Mouse (Mus musculus) NIH3T3 (cell line): Measurements from ENCODE around the gene Adamts4.
A peak's percentile ranks its signal among the peaks of the same experiment; 100 is the strongest.

Experiments
- DNase-seq: peaks from one replicate; pipeline ENCODE4 v3.0.0-alpha.2; 2012; ENCODE audit warnings: low read depth

The Adamts4 gene

DNA sequence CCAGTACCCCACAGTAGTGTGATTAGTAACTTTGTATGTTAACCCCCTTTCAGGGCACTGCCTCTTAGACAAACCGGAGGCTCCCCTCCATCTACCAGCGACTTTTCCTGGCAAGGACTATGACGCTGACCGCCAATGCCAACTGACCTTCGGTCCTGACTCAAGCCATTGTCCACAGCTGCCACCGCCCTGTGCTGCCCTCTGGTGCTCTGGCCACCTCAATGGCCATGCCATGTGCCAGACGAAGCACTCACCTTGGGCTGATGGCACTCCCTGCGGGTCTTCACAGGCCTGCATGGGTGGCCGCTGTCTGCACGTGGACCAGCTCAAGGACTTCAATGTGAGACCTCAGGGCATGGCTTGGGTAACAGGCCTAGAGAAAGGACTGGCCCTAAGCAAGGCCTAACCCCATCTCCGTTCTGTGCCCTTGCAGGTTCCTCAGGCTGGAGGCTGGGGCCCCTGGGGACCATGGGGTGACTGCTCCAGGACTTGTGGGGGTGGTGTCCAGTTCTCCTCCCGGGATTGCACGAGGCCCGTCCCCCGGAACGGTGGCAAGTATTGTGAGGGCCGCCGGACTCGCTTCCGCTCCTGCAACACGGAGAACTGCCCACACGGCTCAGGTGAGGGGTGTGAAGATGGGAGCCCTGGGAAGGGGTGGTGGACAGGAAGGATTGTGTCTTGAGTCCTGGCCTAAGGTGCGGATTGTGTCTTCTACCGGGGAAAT is 6.0 kb downstream of the Adamts4 start:
- DNase-seq = no peak

DNA sequence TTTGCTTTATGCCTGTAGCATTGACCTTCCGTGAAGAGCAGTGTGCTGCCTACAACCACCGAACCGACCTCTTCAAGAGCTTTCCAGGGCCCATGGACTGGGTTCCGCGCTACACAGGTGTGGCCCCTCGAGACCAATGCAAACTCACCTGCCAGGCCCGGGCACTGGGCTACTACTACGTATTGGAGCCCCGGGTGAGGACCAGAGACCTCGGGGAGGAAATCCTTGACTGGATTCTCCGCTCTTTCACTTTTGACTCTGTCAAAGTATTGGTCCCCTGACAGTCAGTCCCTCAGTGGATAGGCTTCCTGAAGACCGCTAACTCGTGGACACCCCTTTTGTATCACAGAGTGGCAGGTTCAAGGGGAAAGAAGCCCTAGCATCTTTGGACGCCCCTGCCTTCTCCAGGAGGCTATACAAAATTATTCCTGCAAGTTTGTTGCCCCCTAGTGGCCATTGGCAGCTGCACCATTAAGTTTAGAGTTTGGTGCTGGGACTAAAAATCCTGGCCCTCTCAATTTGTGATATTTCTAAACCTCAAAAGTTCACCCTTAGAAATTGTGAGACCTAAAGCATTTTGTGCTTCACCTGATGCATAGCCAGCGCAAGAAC is 6.8 kb downstream of the Adamts4 start:
- DNase-seq = peak; percentile 91

DNA sequence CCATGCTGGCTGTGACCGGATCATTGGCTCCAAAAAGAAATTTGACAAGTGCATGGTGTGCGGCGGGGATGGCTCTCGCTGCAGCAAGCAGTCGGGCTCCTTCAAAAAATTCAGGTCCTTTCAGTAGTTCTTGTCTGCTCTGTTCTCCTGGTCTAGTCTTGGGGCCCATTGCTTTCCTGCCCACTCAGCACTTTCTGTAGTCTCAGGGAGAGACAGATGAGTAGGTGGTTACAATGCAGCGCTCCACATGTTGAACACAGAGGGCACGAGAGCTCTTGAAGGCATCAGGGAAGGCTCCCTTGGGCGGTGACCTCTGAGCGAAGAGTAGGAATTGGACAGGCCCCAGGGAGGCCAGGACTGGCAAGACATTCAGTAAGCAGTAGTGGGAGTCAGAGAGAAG is 7.6 kb downstream of the Adamts4 start:
- no peak for DNase-seq

DNA sequence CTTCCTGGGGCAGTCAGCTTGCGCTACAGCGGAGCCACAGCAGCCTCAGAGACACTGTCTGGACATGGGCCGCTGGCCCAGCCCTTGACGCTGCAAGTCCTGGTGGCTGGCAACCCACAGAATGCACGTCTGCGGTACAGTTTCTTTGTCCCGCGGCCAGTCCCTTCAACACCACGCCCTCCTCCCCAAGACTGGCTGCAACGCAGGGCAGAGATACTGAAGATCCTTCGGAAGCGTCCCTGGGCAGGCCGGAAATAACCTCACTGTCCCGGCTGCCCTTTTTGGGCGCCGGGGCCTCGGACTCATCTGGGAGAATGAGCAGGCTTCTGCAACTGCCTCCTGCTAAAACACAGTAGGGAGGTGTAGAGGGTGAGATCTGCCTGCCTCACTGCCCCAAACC is 8.7 kb downstream of the Adamts4 start:
- no peak for DNase-seq

DNA sequence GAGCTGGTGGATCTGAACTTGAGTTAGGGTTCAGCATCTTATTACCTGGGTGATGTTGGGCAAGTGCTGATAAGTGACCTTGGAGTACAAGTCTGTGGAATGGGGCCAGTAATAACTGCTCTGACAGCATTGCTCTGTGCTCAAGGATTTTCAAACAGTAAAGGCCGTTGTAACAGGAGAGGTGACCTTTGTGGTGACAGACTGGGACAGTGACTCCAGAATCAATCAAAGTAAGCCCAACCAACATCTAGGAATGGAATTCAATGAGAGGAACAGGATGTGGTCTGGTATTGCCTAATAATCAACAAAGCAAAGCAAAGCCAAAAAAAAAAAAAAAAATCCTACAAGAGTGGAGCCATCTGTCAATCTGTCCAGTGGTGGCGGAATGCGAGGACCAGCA is 10.1 kb downstream of the Adamts4 start:
- no peak for DNase-seq

DNA sequence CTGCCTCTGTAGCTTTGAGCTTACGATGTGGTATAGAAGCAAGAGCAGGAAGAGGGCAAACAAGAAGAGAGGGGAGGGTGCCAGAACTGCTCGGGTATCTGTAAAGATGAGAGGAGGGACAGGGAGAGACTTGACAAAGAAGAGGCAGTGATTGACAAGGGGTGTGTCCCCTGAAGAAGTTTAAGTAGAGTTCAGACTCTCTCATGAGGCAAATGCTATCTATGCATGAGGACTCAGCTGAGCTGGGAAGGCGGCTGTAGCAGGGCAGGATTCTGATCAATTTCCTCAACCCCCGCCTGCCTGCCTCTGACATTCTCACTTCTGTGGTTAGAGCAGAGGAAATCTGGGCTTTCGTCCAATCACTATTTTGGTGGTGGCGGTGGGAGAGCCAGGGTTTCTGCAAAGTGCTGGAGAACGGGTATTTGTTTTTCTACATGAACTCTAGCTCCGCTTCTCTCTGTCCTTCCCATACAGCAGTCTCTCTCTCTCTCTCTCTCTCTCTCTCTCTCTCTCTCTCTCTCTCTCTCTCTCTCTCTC is 12.4 kb downstream of the Adamts4 start:
- DNase-seq = peak; percentile 95

DNA sequence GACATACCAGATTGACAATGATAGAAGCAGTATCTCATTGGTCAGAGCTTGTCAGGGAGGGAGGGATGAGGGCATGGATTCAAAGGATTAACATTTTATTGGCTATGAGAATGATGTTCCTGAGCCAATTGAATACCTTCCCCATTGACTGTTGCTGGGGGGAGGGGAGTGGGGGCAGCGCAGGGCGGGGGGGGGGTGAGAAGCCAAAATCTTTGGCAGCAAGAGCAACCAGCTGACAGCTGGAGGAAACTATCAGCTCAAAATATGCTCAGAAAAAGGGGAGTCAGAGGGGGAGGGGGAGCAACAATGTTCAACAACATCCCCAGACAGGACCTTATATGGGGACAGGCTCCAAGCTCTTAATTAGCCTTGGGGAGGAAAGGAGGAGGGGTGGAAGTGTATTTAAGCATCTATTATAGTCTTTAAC is 13.0 kb downstream of the Adamts4 start:
- peak; percentile 91 for DNase-seq

DNA sequence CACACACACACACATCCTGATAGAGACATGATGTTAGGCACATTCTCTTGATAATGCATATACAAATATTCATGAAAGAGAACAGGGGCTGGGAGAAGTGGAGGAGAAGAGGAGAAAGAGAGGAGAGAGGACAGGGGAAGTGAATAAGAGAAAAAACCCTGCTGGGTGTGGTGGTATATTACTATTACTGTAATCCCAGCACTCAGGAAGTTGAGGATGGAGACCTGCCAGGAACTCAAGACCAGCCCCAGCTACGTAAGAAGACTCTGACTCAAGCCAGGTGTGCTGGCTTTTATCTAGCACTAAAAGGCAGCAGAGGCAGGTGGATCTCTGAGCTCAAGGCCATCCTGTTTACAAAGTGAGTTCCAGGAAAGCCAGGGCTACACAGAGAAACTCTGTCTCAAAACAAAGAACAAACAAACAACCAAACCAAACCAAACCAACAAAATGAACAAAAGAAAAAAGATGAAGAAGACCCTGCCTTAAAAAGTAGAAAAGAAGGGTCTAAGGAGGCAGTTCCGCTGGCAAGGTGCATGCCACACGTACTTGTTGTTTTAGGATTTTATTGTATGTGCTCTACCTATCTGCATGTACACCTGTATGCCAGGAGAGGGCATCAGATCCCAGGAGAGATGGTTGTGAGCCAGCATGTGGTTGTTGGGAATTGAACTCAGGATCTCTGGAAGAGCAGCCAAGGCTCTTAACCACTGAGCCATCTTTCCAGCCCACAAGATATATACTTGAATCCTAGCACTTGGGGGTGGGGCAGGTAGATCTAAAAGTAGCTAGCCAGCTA is 13.6 kb downstream of the Adamts4 start:
- peak; percentile 73 for DNase-seq

DNA sequence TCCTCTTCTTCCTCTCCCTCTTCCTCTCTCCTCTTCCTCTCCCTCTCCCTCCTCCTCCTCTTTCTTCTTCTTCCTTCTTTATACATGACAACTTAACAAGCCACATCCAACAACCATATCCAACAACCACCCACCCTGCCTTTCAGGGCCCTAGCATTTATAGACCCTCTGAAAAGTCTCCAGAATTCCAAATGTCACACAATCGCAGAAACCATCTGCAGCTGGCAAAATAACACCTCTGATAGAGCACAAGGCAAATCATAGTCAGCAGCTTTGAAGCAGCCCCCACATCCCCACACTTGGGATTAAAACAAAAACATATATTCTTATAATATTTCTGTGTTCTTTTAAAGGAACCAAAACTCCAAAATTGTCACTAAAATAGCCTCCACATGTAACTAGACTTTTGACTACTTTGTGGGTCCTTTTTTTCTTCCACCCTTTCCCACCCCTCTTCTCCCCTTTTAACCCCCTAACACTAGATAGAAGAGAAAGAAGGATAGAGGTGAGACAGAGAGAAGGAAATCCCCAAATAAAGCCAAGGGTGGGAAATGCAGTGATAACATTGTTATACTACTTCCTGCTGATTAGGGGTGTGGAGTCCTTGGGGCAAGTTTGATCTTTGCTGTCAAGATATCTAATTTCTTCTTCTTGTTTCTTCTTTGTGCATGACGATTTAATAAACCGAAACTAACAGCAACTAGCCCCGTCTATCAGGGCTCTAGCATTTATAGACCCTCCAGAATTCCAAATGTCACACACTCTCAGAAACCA is 15.9 kb downstream of the Adamts4 start:
- no peak for DNase-seq

DNA sequence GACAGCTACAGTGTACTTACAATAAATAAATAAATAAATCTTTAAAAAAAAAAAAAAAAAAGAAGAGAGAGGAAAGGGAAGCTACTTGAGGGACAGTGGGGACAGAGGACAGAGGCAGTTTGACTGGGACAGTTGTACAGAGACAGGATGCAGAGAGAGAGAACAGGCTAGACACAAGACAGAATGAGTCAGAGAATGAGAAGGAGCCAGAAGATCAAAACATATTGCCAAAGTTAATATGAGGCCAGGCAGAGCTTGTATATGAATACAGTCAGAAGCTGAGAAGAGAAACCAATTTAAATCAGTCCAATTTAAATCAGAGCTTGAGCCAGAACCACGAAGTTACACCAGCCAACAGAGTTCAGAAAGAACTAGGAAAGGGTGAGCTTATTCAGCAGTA is 18.1 kb downstream of the Adamts4 start:
- DNase-seq = peak; percentile 69

DNA sequence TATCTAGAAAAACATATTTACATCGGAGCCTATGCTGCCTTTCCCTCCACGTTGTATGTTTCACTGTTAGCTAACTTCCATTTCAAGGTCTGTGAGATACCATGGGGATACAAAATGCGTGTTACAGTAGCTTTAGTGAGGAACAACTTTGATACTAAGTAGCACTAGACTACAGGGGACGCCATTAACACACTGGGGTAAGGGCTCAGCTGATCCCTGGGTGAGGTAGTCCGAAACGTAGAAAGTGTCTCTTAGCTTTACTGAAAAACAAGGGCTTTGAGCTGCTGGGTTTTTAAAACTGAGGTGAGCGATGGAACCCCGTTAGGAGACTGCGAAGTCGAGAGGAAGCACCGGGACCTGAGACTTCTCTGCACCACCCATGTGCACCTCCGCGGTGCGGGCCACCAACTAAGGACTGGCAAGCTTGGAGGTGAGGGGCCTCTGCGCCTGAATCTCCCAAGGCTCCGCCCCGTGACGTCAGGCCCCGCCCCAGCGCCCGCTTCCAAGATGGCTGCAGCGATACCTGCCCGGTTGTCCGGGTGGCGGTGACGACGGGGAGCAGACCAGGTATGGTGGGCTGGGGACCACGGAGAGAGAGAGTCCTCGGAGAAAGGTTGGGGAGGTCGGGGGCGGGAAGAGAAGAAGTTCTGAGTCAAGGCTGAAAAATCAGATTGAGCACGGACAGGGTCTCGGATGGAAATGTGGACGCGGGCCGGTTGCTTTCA is 19.8 kb downstream of the Adamts4 start, which contains the start of gene B4galt3:
B4galt3 (plus strand) TSS at position 481 of the 725 bp plus-strand sequence.
- DNase-seq = peak; percentile 92

DNA sequence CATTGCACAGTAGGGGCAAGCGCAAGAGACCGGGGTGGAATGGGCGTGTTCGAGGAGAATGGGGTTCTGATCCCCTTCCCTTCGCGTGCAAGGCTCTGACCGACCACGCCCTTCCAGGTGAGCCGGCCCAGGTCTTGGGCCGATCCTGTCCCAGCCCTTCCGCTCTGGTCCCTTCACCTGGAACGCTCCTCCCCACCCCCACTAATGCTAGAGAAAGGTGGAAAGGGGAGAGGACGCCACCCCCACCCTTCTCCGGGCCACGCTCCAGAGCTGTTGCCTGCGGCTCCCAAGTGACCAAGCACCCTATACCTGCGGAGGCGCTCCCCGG is 20.3 kb downstream of the Adamts4 start:
- DNase-seq = no peak

DNA sequence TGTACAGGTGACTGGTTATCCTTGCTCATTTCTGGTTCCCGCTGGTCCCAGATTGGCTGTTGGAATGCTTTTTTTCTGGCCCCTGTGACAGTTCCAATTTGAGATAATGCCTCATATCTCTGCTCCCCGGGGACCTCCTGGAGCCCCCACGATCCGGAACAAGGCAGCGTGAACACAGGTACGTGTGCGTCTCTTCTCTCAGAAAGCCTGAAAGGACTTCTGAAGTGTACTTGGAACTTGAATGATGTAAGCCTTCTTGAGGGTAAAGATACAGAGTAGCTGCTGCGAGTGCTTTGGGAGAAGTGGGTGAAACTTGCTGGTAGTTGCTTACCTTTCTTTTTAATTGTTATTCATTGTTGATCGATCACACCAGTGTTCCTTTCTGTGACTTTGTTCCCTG is 21.0 kb downstream of the Adamts4 start:
- DNase-seq = no peak

DNA sequence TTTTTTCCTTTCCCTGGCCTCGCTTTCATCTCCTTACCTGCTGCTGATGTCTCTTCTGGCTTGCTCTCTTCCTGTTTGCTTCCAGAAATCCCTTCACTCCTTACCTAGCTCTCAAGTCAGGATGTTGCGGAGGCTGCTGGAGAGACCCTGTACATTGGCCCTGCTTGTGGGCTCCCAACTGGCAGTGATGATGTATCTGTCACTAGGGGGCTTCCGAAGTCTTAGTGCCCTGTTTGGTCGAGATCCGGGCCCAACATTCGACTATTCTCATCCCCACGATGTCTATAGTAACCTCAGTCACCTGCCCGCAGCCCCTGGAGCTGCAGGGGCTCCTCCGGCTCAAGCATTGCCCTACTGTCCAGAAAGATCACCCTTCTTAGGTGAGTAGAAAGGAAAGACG is 21.4 kb downstream of the Adamts4 start:
- no peak for DNase-seq

DNA sequence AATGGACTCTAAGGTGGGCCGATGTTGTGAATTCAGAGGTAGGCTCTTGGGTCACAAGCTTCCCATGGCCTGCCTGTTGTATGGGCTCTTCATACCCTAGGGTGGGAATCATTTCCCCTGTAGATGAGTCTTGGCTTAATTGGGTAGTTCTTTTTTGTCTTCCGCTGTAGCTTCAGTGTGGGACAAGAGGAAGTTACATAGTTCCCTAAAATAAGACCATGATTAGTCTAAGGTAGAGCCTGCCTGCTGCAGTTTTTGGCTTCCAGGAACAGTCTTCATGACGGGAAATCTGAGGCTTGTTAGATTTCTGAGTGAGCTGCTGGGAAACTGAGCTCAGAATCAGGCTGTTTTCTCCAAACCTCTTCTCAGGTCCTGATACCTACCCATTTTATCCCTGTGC is 21.9 kb downstream of the Adamts4 start:
- no peak for DNase-seq

DNA sequence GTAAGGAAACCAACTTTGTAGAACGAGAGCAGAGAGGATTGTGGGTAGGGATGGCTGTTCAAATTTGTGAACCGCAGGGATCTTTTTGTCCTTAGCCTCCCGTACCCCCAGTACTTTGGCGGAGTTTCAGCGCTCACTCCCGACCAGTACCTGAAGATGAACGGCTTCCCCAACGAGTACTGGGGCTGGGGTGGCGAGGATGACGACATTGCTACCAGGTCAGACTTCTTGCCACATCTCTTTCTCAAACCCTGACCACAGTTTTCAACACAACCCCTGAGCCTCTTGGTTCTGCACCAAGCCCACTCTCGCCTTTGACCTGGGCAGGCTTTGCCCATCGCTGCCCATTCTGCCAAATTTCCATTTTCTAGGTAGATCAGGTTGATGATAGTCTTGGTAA is 23.9 kb downstream of the Adamts4 start:
- DNase-seq = no peak

DNA sequence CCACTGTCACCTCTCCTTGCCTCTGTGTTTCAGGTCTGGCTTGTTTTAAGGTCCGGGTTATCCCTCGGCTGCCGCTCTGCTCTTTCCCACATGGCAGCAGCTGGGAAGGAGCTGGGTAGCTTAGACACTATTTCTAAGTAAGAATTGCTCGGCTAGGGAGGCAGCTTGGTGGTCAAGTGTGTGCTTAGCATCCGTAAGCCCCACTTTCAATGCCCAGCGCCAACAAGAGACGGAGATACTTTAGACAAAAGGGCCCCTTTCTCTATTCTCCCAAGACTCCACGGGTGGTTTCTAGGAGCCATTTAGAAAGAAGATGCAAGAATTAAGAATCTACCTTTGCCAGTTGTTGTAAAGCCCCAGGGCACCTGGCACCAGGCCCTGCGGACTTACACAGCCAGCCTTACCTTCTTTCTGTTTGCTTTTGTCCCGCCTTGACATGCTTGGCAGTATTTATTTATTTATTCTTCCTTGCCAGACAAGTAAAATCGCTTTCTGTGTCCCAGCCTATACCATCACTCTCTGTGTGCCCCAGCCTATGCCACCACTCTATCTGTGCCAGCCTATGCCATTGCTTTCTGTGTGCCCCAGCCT is 25.0 kb downstream of the Adamts4 start:
- DNase-seq = no peak

DNA sequence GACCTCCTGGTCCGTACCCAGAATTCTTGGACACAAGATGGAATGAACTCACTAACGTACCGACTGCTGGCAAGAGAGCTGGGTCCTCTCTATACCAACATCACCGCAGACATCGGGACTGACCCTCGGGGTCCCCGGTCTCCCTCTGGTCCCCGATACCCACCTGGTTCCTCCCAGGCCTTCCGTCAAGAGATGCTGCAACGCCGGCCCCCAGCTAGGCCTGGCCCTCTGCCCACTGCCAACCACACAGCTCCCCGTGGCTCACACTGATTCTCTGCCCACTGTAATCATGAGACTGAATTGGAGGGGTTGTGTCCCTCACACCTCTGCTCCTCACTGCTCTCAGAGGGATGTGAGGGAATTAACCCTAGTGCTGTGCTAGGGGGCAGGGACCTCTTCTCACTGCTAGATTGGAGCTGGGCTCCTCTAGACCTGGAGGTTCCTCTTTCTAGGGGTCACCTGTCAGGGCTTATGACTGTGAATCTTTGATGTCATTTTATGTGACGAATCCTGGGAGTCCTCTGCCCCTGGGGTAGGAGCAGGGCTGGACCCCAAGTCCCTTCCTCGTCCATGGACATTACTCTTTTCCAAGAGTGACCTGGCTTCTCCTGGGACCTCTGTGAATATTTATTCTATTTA is 26.0 kb downstream of the Adamts4 start:
- DNase-seq = no peak

DNA sequence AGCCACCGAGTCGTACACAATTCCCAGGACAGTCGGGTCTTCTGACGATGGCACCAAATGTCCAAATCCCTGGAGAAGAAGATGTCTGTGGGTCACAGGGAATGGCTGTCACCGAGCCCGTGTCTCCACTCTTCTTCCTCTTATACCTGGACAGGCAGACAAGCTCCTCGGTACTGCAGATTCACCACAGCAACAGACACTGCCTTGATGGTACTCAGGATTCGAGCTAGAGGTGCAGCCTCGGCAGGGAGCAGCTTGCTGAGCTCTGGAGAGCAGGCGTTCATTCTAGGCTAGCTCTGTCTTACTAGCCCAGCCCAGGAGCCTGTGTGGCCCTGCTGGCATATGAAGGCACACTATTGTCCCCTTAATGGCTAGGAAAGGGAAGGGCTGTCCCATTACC is 27.5 kb downstream of the Adamts4 start:
- no peak for DNase-seq

DNA sequence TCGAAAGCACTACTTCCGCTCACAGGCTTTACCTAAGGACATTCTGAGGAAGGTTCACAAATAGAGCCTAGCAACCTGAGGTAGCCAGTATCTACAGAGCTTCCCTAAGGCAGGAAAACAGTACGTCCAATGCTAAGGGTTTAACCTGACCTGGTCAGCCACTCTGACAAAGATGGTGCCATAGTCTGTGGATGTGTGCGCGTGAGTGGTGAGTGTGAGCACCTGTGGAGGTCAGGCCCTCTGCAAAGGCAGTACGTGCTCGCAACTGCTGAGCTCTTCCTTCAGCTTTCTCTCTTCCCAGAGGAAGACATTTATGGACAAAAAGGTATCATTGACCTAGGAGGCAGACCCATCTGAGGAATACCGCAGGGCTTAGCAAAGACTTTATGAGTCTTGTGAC is 28.2 kb downstream of the Adamts4 start:
- DNase-seq = no peak
